Mouse (Mus musculus) C2C12 (cell line): ENCODE measurements around the gene Optc.

ENCODE experiments used
- CTCF ChIP-seq: IDR thresholded peaks from one replicate; pipeline ENCODE4 v1.5.1; 2011; ENCODE audit not compliant: control insufficient read depth, insufficient read depth, insufficient read length
- MAX ChIP-seq: IDR thresholded peaks from one replicate; pipeline ENCODE4 v1.6.1; 2011; ENCODE audit warnings: mild to moderate bottlenecking, control low read depth

DNA sequence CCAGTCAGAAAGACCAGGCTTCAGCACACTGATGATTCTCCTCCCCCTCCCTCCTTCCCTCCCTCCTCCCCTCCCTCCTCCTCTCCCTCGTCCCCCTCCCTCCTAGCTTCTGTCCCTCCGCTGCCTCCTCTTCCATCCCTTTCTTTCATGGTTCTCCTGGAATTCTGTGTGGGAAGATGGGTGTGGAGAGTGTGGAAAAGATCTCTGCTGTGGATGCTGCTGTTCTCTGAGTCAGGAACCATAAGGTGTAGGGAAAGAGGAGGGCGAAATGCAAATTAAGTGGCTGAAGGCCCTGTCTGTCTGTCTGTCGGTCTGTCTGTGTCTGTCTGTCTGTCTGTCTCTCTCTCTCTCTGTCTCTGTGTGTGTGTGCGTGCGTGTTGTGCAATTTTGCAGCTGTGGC is 10.5 kb downstream of the Optc start:
- TF ChIP-seq MAX (no peak), CTCF (no peak)
